Mouse (Mus musculus) thymus, postnatal 4 days (tissue): ENCODE measurements around the gene Slc16a4.

ENCODE experiments used
- DNase-seq: peaks from one replicate; pipeline ENCODE4 v3.0.0; 2021

Gene Slc16a4

DNA sequence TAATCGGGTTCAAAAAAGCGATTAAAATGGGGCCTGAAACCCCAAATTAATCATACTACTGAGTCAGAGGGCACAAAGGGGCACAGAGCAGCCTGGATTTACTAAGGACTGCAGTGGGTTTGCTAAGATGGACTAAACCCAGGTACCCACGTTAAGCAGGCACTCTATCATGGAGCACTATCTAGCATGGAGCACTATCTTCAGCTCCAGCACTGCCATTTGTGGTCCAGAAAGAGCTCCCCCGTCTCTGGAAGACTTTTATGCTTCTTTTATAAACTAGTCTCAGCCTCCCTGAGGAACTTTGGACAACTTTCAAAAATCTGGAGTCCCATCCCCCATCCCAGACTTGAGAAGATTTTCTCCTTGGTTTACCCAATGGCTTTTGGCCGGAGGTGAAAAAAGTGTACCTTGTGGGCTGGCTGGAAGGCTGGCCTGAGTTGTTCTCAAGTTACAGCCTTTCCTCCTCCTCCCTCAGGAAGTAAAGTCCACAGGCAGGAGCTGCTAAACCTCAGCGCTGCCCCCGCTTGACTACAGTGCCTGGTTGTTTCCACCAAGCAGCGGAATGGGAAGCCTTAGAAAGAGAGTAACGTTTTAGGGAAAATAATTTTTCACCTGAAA is at the start of gene Slc16a4:
Gene Slc16a4, plus strand, starts transcription at position 467 of the 618 bp plus-strand sequence.
- DNase-seq, result no peak

DNA sequence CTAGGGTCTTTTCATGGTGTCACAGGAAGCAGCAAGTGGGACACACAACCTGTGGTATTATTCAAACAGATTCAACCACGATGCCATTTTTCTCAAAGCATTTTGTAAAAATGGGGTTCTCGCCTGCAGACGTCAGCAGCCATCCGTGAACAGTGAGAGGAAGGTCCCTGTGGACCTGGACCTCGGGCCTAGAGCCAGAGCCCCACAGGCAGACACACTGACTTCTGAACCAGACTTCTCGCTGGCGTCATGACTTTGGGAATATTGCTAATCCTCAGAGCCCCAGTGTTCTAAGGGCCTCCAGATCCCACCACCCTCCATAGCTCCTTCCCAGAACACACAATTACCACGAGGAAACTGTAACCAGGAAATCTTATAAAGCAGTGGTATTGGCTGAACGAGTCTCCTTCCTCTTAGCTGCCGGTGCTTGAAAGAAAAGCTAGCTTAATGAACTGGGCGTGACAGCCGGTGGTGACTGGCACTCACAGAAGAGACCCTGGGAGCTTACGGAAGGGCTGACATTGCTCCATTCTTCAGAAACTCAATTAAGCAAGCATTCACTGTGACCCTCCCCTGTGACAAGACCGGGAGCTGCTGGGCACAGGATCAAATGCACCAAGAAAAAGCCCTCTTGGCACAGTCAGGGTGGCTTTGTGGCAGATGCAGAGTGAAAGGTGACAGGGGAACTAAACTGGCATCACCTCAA is 49.5 kb upstream of the Slc16a4 start:
- DNase-seq, result no peak

- DNase-seq, result no peak
These were observed 44.2 kb upstream of the Slc16a4 start for GRCm38 (mm10) chr3:107246876-107247275.

GRCm38 (mm10) chr3:107249042-107249441 is 42.0 kb upstream of the Slc16a4 start:
- no peak for DNase-seq

DNA sequence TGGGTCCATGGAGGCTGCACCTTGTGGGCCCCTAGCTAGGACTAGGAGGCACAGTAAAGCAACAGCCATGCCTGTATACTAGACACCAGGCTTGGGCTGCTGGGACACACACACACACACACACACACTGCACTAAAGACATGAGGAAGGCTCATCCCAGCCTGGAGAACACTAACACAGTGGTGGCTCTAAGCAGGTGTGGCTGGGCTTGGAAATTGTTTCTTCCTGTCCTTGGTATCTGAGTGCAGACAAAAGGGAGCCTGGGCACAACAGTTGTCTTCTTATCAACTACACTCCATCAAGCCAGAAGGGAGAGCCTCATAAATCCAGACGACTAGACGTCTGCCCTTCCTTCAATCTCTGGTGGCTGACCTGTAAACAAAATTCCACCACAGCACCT is 40.7 kb upstream of the Slc16a4 start:
- DNase-seq, result no peak

DNA sequence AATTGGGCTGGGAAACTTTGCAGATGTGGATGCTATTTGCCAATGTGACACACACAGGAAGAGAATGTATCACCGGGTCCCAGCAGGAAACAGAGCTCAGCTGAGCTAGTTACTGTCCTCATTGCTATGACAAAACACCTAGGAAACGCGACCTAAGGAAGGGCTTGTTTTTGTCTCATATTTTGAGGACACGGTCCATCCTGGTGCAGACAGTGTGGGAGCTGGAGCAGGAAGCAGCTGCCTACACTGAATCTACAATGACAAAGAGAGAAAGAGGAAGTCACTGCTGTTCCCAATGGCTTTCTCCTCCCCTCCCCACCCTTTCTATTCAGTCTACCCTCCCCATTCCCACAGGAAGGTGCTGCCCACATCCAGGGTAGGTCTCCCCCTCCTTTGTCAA is 39.0 kb upstream of the Slc16a4 start:
- DNase-seq, result no peak

GRCm38 (mm10) chr3:107253925-107254324 is 37.1 kb upstream of the Slc16a4 start:
- DNase-seq, result no peak

GRCm38 (mm10) chr3:107255992-107256391 is 35.0 kb upstream of the Slc16a4 start:
- DNase-seq, result no peak

DNA sequence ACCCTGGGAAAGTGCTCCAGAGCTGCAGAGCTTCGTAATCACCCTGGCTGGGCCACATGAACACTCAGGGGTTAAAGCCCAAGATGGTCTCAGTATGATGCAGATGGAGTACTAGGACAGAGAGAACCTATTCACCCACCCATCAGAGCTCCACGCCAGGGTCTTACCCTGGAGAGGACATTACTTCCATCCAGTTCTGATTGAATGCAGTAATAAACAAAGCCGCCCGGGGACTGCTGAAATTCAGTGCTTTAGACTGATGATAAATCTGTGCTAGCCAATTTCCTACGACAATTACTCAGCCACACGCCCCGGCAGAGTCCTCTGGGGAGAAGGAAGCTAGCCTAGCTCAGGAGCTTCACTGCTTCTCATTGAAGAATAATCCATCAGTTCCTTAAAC is 34.3 kb upstream of the Slc16a4 start:
- DNase-seq, result no peak

DNA sequence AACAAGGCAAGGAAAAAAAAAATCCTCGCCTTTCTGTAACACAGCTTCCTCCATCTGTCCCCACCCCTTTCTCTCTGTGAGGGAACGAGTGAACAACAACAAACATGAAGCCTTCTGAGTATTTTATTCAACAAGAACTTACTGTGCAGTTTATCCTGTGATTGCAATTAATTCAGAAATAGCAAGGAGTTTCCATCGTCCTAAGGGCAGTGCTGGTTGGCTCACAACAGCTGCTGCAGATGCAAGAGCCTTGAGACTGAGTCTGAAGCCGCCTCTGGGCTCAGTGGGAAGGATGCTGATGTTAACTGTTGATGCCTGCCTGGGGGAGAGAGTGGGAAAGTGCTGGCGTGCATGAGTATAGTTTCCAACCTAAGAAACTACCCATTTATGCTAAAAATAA is 33.1 kb upstream of the Slc16a4 start:
- no peak for DNase-seq

GRCm38 (mm10) chr3:107260956-107261850 is 29.8 kb upstream of the Slc16a4 start:
- peak; percentile 60 for DNase-seq

DNA sequence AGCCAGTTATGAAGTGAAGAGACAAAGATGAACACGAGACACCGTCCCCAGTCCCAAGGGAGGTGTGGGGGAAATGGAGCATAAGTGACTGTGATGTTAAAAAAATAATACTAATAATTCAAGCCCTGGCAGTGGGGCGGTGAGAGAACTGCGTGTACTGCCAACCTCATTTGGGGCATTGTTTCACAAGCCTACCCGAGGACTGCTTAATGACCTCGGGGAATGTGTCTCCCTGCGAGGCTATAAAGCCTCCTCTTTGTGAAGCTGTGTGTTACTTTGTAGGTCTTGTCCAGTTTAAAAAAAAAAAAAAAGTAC is 29.2 kb upstream of the Slc16a4 start:
- DNase-seq, result no peak

DNA sequence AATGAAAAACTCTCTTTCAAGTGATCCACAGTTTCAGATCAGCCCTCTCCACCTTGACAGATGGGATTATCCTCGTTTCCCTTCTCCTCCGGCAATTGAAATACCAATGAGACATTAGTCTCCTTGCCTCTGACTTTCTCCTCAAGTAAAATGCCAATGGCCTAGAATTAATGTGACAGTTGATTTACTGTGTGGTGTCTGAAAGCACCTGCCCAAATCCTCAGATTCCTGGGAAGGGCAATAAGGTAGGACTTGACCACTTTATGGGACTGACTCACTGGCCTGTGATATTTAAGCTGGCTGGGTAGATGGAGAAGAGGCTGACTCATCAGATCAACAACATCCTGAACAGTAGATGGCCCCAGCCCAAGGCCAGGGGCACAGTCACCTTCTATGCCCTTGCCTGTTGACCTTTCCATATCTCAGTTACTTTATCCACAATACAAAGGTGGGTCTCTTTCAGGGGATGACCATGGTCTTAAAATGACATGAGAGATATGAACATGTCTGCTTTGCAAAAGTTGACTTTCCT is 24.1 kb upstream of the Slc16a4 start:
- DNase-seq, result no peak

GRCm38 (mm10) chr3:107272433-107272832 is 18.6 kb upstream of the Slc16a4 start:
- DNase-seq, result no peak

DNA sequence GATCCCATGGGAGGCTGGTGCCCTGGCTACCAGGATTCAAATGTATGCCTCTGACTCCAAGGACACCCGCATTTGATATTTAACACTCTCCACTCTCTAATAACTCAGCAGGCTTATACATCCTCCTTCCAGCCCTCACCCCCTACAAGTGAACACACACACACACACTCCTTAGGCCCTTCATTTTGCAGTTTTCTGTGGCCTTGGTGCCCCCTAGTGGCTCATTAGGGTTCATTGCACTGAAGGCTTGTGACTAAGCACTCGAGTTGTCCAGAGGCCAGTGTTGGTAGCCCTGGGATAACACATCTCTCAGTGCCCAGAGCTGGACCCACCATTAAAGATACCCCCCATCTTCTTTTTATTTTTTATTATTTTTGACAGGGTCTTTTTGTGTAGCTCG is 17.2 kb upstream of the Slc16a4 start:
- peak; percentile 65 for DNase-seq

- DNase-seq, result no peak
These were observed 15.7 kb upstream of the Slc16a4 start for GRCm38 (mm10) chr3:107275351-107275750.

DNA sequence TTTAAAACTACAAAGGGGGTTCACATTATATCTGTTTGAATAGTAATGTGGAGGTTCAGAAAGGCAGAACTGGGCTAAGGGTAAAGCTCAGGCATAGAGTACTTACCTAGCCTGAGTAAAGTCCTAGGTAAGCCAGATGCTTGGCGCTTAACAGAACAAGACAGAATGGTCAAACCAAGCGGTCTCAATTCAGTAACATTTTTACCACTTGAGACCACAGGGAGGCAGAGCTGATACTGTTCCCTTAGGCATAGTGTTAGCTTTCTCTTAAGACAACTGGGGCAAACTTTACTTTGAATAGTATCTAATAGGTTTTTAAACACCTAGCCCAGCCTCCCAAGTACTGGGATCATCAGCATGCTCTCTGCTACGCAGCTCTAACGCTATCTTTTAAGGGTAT is 15.0 kb upstream of the Slc16a4 start:
- DNase-seq, result no peak

DNA sequence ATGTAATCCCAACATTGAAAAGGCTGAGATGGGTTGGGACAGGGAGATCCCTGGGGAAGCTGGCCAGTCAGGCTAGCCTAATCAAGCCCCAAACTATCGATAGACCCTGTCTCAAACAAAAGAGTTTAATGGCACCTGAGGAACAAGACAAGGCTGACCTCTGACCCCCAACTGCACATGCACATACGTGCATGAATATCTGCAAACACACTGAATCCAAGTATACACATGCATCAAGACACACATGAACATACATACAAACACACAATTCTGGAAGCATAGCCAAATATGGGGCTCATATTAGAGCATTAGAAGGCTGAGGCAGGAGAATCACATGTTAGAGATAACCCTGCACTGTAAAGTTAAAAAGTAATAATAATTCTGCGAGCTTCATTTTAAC is 14.4 kb upstream of the Slc16a4 start:
- DNase-seq, result no peak

- peak; percentile 92 for DNase-seq
These were observed 12.4 kb upstream of the Slc16a4 start, which contains the start of gene Lamtor5 for GRCm38 (mm10) chr3:107278479-107279269. TSS of gene Lamtor5 (plus strand) at chr3:107278858.

- DNase-seq, result no peak
These were observed 4.9 kb upstream of the Slc16a4 start for GRCm38 (mm10) chr3:107286123-107286522.

DNA sequence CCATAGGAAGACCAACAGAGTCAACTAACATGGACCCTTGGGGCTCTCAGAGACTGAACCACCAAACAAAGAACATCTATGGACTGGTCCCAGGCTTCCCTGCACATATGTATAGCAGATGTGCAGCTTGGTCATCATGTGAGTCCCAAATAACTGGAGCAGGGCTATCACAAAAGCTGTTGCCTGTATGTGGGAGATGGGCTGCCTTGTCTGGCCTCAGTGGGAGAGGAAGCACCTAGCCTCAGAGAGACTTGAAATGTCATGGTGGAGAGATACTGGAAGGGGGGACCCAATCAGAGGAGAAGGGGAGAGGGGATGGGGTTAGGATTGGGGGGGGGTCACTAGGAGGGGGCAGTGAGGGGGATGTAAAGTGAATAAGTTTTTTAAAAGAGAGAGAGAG is 3.7 kb upstream of the Slc16a4 start:
- DNase-seq, result no peak

DNA sequence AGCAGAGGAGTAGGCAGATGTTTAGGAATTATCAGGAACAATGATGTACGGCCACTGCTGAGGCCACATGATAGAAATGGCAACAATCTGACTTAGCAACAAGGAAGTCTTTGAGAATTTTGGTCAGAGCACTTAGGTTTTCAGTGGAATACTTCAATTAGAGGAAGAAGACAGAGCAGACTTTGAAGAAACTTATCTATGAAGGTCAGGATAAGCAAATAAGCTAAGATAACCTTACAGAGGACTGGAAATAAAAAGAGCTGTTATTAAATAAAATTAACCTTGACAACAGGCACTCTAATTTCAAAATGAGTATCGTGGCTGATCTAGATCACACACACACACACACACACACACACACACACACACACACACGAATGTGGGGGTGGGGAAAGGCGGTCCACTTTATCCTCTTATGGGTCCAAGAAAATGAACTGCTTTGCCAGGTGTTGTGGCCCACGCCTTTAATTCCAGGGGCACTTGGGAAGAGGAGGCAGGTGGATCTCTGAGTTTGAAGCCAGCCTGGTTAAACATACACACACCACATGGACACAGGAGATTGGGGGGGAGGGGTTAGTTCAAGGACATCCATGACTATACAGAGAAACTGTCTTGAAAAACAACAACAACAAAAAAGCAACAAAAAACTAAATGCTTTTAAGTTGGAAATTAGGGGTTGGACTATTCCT is 4.8 kb downstream of the Slc16a4 start:
- DNase-seq, result no peak
